Mouse (Mus musculus) gastrocnemius, postnatal 10 days (tissue): ENCODE results near the gene Peak1. TPM values are rescaled to one million over a fixed set of nuclear protein-coding genes. Genes with fewer than 3 reads are reported as not detected.

Experiments
- DNase-seq: peaks from one replicate; pipeline ENCODE4 v3.0.0; 2021; ENCODE audit warnings: mixed read lengths
- total RNA-seq, 2 experiments: library from RNA; stranded (reverse); gene quantifications; 2 replicates each; pipeline ENCODE4 v1.2.3; 2021

Gene Peak1
- total RNA-seq, 2 experiments from 2014 or later: 18.7 to 26.5 TPM

DNA sequence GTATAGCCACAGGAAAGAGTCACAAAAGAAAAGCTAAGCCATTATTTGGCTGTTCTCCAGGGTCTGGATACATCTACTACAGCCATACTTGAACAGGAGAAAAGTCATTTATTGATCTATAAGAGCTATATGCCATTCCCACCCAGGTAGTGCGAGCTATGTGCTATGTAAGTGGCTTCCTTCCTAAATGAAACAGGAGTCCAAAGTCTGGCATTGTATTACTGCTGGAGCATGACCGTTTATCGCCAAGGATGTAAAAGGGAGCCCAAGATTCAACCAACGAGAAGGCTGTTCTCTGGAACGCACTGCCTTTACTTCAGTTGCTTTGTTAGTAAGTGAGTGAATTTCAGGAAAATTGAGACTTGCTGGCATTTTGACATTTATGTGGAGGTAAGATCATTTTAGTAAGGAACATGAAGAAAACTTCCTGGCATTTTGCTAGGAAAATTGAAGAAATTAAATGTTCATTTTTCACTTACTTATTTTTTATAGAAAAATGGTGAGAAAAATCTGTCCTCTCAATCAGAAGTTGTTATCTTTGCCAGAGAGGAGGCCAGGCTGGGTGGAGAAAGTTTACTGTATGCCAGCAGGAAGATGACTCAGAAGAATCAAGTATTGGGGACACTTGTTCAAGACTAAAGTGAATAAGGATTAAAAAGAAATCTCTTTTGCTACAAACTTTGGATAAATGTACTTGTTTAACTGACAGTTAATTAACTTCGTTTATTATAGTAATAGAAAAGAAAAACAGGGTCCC is 162.0 kb downstream of the Peak1 start:
- DNase-seq: no peak

DNA sequence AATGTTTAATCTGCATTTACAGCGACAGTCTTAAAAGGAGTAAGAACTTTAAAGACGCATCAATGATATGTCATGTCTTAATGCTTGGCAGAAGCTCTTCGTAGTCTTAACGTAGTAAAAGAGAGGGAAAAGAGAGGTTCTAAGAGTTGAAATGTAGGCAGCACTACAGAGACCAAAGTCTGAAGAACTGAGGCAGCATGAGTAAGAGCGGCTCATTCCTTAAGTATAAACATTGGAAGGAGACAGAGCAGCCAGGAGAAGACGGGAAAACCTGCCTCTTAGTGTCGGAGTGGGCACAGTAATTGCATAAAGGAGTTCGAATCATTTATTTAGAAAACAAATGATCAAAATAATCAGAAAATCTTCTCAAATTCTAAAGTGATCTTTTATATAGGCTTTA is 173.5 kb downstream of the Peak1 start:
- no peak for DNase-seq

GRCm38 (mm10) chr9:56243885-56244284 is 174.0 kb downstream of the Peak1 start:
- no peak for DNase-seq

- DNase-seq: no peak
Observed at GRCm38 (mm10) chr9:56242686-56243085, 175.2 kb downstream of the Peak1 start.

- no peak for DNase-seq
Observed at GRCm38 (mm10) chr9:56241076-56241475, 176.8 kb downstream of the Peak1 start.

DNA sequence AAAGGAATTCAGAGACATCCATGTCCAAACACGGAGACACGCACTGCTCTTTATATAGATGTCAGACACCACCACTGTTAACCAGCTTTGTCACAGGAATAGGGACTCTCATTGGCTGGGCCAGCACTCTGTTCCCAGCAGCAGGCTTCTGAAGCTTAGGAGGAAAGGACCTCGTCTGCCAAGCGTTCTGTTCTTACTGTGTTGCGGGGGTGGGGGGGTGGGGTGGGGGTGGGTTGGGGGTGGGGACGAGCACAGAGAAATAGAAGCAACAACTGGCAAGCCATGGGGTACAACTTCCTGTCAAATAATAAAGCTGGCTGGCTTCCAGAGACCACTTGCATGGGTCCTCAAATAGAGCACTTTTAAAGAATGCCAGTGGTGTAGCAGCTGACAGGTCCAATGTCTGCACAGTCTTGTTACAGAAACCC is 182.0 kb downstream of the Peak1 start:
- no peak for DNase-seq

GRCm38 (mm10) chr9:56235281-56235680 is 182.6 kb downstream of the Peak1 start:
- no peak for DNase-seq

GRCm38 (mm10) chr9:56234561-56234960 is 183.3 kb downstream of the Peak1 start:
- no peak for DNase-seq

DNA sequence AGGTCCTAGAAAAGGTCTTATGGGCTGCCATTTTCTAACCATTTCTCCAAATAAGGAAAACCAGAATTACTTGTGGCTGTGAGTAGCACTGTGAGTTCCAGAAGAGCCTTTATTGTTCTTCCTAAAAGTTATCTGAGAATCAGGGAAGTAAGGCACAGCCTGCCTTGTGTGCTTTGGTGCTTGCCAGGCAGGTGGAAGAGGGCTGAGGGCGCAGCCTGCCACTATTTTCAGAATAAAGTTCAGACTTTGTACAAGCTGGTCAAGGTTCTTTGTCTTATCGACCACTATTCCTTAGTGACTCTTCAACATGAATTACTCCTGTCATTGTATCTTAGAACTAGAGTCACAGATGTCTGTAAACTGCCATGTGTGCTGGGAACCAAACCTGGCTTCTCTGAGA is 184.6 kb downstream of the Peak1 start:
- DNase-seq: no peak

DNA sequence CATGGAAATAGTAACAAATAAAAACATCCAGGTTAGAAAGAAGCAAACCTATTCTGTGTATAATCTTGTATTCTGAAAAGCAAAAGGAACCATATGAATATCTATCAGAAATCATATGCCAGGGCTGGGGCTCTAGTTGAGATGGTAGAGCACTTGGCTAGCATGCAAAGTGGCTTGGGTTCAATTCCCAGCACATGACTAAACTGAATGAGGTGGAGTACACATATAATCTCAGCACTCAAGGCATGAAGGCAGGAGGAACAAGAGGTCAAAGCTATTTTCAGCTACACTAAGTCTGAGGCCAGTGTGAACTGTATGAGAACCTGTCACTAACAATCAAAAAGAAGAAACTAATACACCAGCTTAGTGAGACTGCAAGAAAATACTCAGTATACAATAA is 187.0 kb downstream of the Peak1 start:
- no peak for DNase-seq

GRCm38 (mm10) chr9:56227626-56228025 is 190.2 kb downstream of the Peak1 start:
- no peak for DNase-seq

GRCm38 (mm10) chr9:56223429-56224051 is 194.3 kb downstream of the Peak1 start:
- peak; percentile 39 for DNase-seq

GRCm38 (mm10) chr9:56218860-56219259 is 199.0 kb downstream of the Peak1 start:
- DNase-seq: no peak

DNA sequence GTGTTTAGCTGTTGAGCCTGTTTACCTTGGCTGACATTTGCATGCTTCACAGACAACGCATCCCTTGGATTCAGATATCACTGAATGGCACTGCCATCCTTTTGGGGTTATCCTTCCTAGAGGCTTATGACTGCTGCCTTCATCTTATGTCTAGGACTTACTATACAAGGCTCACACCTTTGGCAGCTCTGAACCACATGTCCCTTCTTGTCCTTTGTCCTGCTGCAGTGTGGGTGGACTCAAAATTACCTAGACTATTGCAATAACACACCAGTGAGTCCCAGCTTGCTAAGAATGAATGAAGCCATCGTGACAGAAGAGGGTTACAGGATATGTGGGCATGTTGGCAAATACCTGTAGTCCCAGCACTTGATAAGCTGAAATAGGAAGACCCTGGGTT is 199.8 kb downstream of the Peak1 start:
- no peak for DNase-seq

GRCm38 (mm10) chr9:56217386-56217785 is 200.5 kb downstream of the Peak1 start:
- no peak for DNase-seq

DNA sequence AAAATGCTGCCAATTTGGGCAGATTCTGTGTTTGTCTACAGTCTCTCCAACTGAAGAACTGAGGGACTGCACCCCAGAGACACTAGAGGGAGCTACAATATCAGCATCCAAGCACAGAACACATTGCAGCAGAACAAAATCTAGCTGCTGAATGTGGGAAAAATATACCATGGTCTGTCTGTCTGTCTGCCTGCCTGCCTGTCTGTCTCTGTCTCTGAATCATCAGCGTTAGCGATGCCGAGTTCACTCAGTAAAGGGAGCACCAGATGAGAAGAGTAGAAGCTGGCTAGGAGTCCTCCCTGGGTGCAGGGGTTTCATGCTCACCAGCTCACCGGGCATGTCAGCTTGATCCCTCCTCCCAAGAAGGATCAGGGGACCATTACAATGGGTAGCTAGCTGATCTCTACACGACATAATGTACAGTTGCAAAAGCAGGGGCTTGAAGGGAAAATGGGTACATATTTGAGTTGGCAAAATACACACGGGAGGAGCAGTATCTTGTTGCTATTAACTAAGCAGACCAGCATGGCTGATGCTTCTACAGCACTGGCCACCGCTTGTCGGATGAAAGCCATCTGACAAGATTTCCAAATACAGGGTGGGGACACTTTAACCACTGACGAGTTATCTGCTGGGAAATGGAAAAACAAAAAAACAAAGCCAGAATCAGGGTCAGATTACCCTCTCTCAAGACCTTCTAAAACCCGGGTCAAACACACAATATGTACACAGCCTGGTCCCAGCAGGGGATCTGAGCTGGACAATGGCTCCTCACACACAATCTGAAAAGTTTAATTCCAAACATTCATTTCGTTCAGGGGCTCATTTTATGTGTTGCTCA is 204.2 kb downstream of the Peak1 start:
- no peak for DNase-seq

- no peak for DNase-seq
Observed at GRCm38 (mm10) chr9:56208817-56209216, 209.1 kb downstream of the Peak1 start.

DNA sequence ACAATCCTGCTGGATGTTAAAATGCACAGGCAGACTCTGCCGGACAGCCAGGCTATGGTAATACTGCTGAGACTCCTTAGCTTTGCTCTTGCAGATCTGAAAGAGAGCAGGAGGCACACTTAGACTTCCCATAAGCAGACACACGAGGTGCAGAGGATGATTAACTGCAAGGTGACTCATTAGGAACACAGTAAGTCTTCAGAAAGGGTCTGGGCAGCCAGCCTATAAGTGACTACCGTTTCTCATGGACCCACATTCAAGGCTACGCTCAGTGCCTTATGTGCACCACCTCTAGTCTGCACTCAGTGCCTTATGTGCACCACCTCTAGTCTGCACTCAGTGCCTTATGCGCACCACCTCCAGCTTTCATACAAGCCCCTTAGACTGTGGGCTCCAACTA is 210.4 kb downstream of the Peak1 start:
- DNase-seq: no peak

GRCm38 (mm10) chr9:56207083-56207482 is 210.8 kb downstream of the Peak1 start:
- DNase-seq: no peak

DNA sequence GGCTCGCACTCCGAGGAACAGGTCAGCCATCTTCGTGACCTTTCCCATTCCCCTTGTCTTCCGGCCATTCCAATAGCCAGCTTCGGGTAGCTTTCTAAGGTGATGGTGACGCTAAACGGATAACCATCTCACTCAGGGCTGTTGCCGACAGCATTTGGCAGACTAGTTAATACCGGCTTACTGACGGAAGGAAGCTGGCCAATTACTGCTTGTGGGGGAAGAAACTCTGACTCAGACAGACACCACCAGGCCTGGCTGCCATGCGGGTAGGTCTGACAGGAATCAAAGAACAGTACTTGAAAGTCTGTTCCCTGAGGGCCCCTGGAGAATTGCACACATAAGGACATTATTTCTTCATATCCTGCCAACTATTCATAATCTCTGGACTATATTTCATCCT is 212.5 kb downstream of the Peak1 start:
- DNase-seq: no peak

GRCm38 (mm10) chr9:56204316-56204715 is 213.6 kb downstream of the Peak1 start:
- DNase-seq: no peak

- DNase-seq: peak; percentile 89
Observed at GRCm38 (mm10) chr9:56200645-56201314, 217.1 kb downstream of the Peak1 start.

DNA sequence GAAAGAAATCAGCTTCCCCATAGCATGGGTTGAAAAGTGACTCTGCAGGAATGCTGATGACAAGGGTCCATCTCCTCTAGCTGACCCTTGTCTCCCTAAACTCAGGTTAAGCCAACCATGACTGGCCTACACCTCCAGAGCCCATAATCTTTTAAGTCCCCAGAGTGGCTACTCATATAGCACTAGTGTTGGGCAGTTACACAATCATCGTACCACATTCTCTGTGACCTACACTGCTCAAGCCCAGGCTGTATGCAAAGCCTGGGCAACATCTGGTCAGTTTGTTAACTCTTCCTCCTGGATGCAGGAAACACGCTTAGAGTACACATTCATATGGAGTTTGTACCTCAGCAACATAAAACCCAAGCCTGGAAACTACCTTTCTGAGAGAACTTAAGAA is 217.7 kb downstream of the Peak1 start:
- no peak for DNase-seq
